Mouse (Mus musculus) lung, postnatal 36 days (tissue): Measurements from ENCODE around the gene Gm13304.
"Not testable (repeated sequence)": the region's sequence is repeated elsewhere in the genome, so short reads cannot be mapped to it uniquely, and the experiment has no call there.

Experiments used
- DNase-seq: peaks from one replicate; pipeline ENCODE4 v3.0.0; 2022; ENCODE audit warnings: mixed read lengths

Gene Gm13304

DNA sequence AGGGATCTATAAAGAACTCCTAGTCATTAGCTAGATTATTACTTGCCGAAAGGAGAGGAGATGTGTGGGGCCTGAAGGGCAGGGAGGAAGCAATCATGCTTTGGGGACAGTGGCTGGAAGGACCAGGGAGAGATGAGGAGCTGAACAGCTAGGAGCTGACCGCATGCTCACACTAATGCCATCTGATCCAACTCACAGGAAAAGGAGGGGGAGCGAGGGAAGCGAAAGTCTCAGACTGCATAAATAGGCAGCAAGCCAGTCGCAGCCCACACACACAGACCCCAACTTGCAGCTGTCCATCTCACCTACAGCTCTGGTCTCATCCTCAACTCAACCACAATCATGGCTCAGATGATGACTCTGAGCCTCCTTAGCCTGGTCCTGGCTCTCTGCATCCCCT, at the start of gene Gm13304:
Gm13304 (plus strand) TSS at position 301 of the 400 bp plus-strand sequence.
- DNase-seq, result not testable (repeated sequence)

DNA sequence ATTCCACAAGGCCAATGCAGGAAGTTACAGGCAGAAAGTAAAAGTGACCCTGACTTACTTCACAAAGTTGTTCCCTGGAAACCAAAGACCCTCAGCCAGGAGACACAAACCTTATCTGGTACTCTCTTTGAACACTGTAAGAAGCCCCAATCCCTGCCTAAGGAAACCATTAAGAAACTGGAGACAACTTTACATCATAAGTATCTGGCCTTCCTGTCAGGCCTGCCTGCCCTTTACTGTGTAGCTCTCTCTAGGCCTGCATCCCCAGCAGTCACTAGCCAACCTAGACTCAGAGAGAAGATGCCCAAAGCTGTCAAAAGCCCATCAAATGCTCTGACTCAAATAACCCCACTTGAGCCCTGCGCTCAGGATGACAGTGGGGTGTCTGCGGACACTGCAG, 23.7 kb upstream of the Gm13304 start, which contains the start of gene Gm3893:
Gm3893 (plus strand) TSS at position 301 of the 400 bp plus-strand sequence.
- not testable (repeated sequence) for DNase-seq

DNA sequence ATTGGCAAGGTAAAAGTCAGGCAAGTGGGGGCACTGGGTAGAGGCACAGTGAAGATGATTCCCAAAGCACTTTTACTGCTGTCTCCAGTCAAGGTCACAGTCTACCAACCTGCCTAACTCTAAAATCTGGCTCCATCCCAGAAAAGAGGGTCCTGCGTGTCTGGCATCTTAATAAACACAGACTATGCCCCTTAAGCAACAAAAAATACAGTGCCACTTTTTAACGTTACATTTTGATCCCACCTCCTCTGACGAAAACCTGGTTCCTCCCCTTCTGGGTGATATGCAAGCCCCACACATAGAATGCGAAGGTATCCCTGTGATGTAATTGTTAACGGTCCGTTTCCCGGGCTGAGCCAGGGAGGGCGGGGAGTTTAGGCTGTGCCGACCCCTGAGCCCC, 38.5 kb downstream of the Gm13304 start, which contains the start of gene Gm13306:
Gm13306 (plus strand) TSS at position 301 of the 400 bp plus-strand sequence.
- DNase-seq, result not testable (repeated sequence)
